Mouse (Mus musculus): ENCODE results near the gene Gm20777. TPM values are rescaled to one million over a fixed set of nuclear protein-coding genes. Genes with fewer than 3 reads are reported as not detected.
"Not testable (repeated sequence)": the region's sequence is repeated elsewhere in the genome, so short reads cannot be mapped to it uniquely, and the experiment has no call there.

Gm20777 gene
- polyA plus RNA-seq (2012; rRNA removed) = not detected in 2 replicates

GRCm38 (mm10) chrY:10752350-10752749, at the start of gene Gm20777:
Gm20777 (minus strand) TSS chrY:10752450.
- H3K27me3 ChIP-seq (ENCODE audit: control insufficient read depth, insufficient read depth, low read length); DNase-seq; H3K4me3 ChIP-seq (replicated peaks; ENCODE audit: insufficient read depth, low read depth, low read length); H3K27ac ChIP-seq (ENCODE audit: insufficient read depth, low read length); H3K4me1 ChIP-seq (ENCODE audit: control insufficient read depth, insufficient read depth, low read length): not testable (repeated sequence)

GRCm38 (mm10) chrY:10709551-10709950, 42.7 kb downstream of the Gm20777 start:
- H3K27ac ChIP-seq (ENCODE audit: insufficient read depth, low read length); H3K4me1 ChIP-seq (ENCODE audit: control insufficient read depth, insufficient read depth, low read length); H3K4me3 ChIP-seq (replicated peaks; ENCODE audit: insufficient read depth, low read depth, low read length); H3K27me3 ChIP-seq (ENCODE audit: control insufficient read depth, insufficient read depth, low read length): not testable (repeated sequence)
- peak in 1 of 2 experiments; percentile 9 for DNase-seq
- 67% methylated on average over 1 of the region's 5 CpGs for WGBS

- WGBS = 90% methylated on average over 30 of the region's 30 CpGs
- not testable (repeated sequence) for H3K4me3 ChIP-seq (replicated peaks; ENCODE audit: insufficient read depth, low read depth, low read length); DNase-seq; H3K27ac ChIP-seq (ENCODE audit: insufficient read depth, low read length); H3K27me3 ChIP-seq (ENCODE audit: control insufficient read depth, insufficient read depth, low read length); H3K4me1 ChIP-seq (ENCODE audit: control insufficient read depth, insufficient read depth, low read length)
Measured at GRCm38 (mm10) chrY:10708761-10709160, 43.5 kb downstream of the Gm20777 start.

GRCm38 (mm10) chrY:10708226-10708625, 44.0 kb downstream of the Gm20777 start:
- H3K27ac ChIP-seq (ENCODE audit: insufficient read depth, low read length); H3K4me1 ChIP-seq (ENCODE audit: control insufficient read depth, insufficient read depth, low read length); H3K4me3 ChIP-seq (replicated peaks; ENCODE audit: insufficient read depth, low read depth, low read length); DNase-seq; H3K27me3 ChIP-seq (ENCODE audit: control insufficient read depth, insufficient read depth, low read length): not testable (repeated sequence)
- 85% methylated on average over 16 of the region's 16 CpGs for whole genome bisulfite sequencing

GRCm38 (mm10) chrY:10706686-10707085, 45.6 kb downstream of the Gm20777 start:
- not testable (repeated sequence) for H3K4me3 ChIP-seq (replicated peaks; ENCODE audit: insufficient read depth, low read depth, low read length); DNase-seq; H3K4me1 ChIP-seq (ENCODE audit: control insufficient read depth, insufficient read depth, low read length); H3K27ac ChIP-seq (ENCODE audit: insufficient read depth, low read length); H3K27me3 ChIP-seq (ENCODE audit: control insufficient read depth, insufficient read depth, low read length)
- 90% methylated on average over 7 of the region's 7 CpGs for WGBS

Other genes starting within 250 kb of the Gm20777 start
- gene Gm20737, start 216.4 kb downstream of the Gm20777 start, polyA plus RNA-seq (2012; rRNA removed) = not detected in 2 replicates
- gene Gm21775, start 199.0 kb downstream of the Gm20777 start, polyA plus RNA-seq (2012; rRNA removed) = not detected in 2 replicates
- gene Gm21900, start 136.1 kb downstream of the Gm20777 start, polyA plus RNA-seq (2012; rRNA removed) = not detected in 2 replicates

Measured in cerebellum, adult 2 months (tissue).